Mouse (Mus musculus) midbrain, embryonic 13.5 days (tissue): ENCODE data around the gene Nfkb2. TPM values are rescaled to one million over a fixed set of nuclear protein-coding genes. Genes with fewer than 3 reads are reported as not detected.
A peak's percentile ranks its signal among the peaks of the same experiment; 100 is the strongest.

Experiments
- ATAC-seq: fragments of 200-750 bp; cut with Nextera tagmentation; 2 replicates; pipeline ENCODE4 v1.8.0; 2017; ENCODE audit warnings: mild to moderate bottlenecking, moderate TSS enrichment, moderate library complexity
- H3K27ac ChIP-seq: fragments of 300-500 bp; sonication (generic); 2 replicates; pipeline ENCODE4 v1.5.1; 2015; ENCODE audit warnings: inconsistent platforms, mild to moderate bottlenecking, moderate library complexity
- H3K27me3 ChIP-seq: fragments of 300-500 bp; sonication (generic); 2 replicates; pipeline ENCODE4 v1.6.1; 2015; ENCODE audit warnings: mild to moderate bottlenecking, inconsistent platforms
- H3K36me3 ChIP-seq: fragments of 300-500 bp; sonication (generic); 2 replicates; pipeline ENCODE4 v1.6.1; 2015; ENCODE audit warnings: mild to moderate bottlenecking, inconsistent platforms
- H3K4me1 ChIP-seq: fragments of 300-500 bp; sonication (generic); replicated peaks from 2 replicates; pipeline ENCODE4 v1.6.1; 2015; ENCODE audit warnings: inconsistent platforms
- H3K4me2 ChIP-seq: fragments of 300-500 bp; sonication (generic); replicated peaks from 2 replicates; pipeline ENCODE4 v1.6.1; 2015; ENCODE audit warnings: moderate library complexity, mild to moderate bottlenecking, inconsistent platforms
- H3K4me3 ChIP-seq: fragments of 300-500 bp; sonication (generic); replicated peaks from 2 replicates; pipeline ENCODE4 v1.5.1; 2015; ENCODE audit warnings: mild to moderate bottlenecking, inconsistent platforms
- H3K9ac ChIP-seq: fragments of 300-500 bp; sonication (generic); replicated peaks from 2 replicates; pipeline ENCODE4 v1.6.1; 2015; ENCODE audit warnings: mild to moderate bottlenecking, inconsistent platforms
- H3K9me3 ChIP-seq: fragments of 300-500 bp; sonication (generic); 2 replicates; pipeline ENCODE4 v1.6.1; 2016; ENCODE audit warnings: mild to moderate bottlenecking, inconsistent platforms
- WGBS: fragments of 180-500 bp; shearing (Covaris S2); methylation state at CpG from one replicate; pipeline ENCODE4 v1.1.7; 2015; 5-methylcytosine and 5-hydroxymethylcytosine counted together
- polyA plus RNA-seq: library from polyadenylated mRNA; unstranded; fragments of >200 nt; fragmentation: Nextera tagmentation; extraction: Ambion mirVana; gene quantifications from 2 replicates; pipeline ENCODE4 v1.2.1, GENCODE M21; 2015

Gene Nfkb2
- polyA plus RNA-seq, 1 experiment from 2014 or later = 2.3 TPM

GRCm38 (mm10) chr19:46318586-46319378 lies 14.7 kb downstream of the Nfkb2 start:
- peak overlapping the region; percentile 55 for H3K4me3 ChIP-seq
- H3K9me3 ChIP-seq = no peaks in the 10 kb centered on the region
- peaks cover 7% of the 10 kb centered on the region for H3K36me3 ChIP-seq
- peak overlapping the region; percentile 71 for H3K27ac ChIP-seq
- WGBS = 10% methylated on average over 16 of the region's 16 CpGs
- peak; percentile 24 for ATAC-seq
- H3K27me3 ChIP-seq = peaks cover 70% of the 10 kb centered on the region
- peak overlapping the region; percentile 81 for H3K9ac ChIP-seq
- H3K4me2 ChIP-seq = peak overlapping the region; percentile 71
- H3K4me1 ChIP-seq = peaks cover 84% of the 10 kb centered on the region

- H3K9ac ChIP-seq = 0 out of 2 replicates have a peak overlapping the region, but pooled peaks have one; percentile 21
- no peak overlapping the region for H3K4me2 ChIP-seq
- H3K27ac ChIP-seq = peak overlapping the region; percentile 85
- WGBS = 89% methylated on average over 8 of the region's 8 CpGs
- H3K36me3 ChIP-seq = no peaks in the 10 kb centered on the region
- peaks cover 98% of the 10 kb centered on the region for H3K4me1 ChIP-seq
- H3K4me3 ChIP-seq = no peak overlapping the region
- no peak for ATAC-seq
- H3K9me3 ChIP-seq = no peaks in the 10 kb centered on the region
- peaks cover 68% of the 10 kb centered on the region for H3K27me3 ChIP-seq
Measured at GRCm38 (mm10) chr19:46320076-46320785, 16.1 kb downstream of the Nfkb2 start.

GRCm38 (mm10) chr19:46321101-46321943 lies 17.2 kb downstream of the Nfkb2 start:
- Histone ChIP-seq H3K36me3 (no peaks in the 10 kb centered on the region), H3K27ac (peak overlapping the region; percentile 85), H3K4me3 (peak overlapping the region; percentile 11), H3K9ac (0 out of 2 replicates have a peak overlapping the region, but pooled peaks have one; percentile 8), H3K4me1 (peaks cover 99% of the 10 kb centered on the region), H3K9me3 (no peaks in the 10 kb centered on the region), H3K4me2 (peak overlapping the region; percentile 43), H3K27me3 (peaks cover 61% of the 10 kb centered on the region)
- WGBS = 20% methylated on average over 6 of the region's 6 CpGs
- ATAC-seq = peak; percentile 72

DNA sequence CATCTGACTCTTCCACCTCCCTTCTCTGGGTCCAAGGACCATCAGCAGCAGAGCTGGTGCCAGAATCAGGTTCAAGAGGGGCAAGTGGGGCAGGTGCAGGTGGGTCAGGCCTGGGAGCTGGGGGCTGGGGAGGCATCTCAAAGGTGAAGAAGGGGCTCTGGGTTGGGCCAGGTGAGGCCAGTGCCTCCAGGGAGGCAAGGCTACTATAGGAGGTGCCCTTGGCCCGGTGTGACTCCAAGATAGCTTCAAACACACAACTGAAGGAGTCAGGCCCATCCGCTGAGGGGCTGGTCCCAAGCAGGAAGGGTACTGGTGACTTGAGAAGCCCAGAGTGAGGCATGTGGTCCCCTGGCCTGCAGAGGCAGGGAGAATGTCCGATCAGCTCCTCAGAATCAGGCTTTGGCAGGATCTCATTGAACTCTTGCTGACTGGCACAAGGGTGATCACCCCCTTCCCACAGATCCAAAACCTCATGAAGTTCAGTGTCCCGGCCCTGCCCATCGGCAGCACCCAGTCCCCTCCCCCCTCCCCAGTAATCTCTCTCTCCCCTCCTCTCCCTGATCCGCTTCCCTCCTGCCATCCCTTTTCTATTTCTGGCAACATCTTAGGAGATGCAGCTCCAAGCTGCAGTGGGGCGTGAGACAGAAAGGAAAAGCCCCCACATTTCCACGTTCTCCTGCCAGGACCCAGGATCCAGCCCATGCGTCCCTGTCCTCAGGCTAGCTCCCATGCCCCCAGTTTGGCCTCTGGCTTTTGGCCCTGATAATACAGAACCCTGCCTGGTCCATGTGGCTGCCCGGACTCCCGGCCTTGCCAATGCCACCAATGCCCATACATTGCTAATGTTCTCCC lies 18.2 kb downstream of the Nfkb2 start:
- WGBS = 50% methylated on average over 11 of the region's 11 CpGs
- no peaks in the 10 kb centered on the region for H3K9me3 ChIP-seq
- H3K36me3 ChIP-seq = no peaks in the 10 kb centered on the region
- H3K27ac ChIP-seq = peak overlapping the region; percentile 85
- peak overlapping the region; percentile 50 for H3K9ac ChIP-seq
- no peak for ATAC-seq
- H3K4me1 ChIP-seq = peaks cover 96% of the 10 kb centered on the region
- H3K27me3 ChIP-seq = peaks cover 50% of the 10 kb centered on the region
- no peak overlapping the region for H3K4me3 ChIP-seq
- H3K4me2 ChIP-seq = peak overlapping the region; percentile 43

DNA sequence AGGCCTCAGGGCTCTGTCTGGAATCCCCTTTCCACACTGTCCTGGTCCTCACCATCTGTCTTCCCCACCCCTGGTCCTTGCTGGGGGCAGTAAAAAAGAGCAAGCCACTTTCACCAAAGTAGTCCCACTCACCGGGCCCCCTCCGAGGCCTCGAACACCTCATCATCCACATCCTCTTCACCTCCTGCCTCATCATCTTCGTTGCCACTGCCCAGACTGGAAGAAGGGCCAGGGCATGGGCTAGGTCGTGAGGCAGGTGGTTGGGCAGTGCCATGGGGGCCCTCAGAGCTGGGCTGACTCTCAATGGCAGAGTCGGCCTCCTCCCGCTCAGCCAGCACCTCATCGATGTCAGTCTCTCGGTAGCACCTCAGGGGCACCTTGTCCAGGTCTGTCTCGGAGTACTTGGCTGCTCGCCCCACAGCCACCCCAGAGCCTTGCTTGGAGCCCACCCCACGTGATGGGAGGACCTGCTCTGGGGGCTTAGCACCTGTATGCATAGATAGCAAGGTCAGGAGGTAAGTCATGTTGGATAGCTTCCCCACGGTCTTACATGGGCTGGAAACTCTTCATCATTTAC lies 19.0 kb downstream of the Nfkb2 start:
- no peaks in the 10 kb centered on the region for H3K9me3 ChIP-seq
- peak overlapping the region; percentile 43; the same call in 1 of the 2 replicates for H3K4me2 ChIP-seq
- H3K9ac ChIP-seq = peak overlapping the region; percentile 50
- 81% methylated on average over 13 of the region's 13 CpGs for WGBS
- peak overlapping the region; percentile 85 for H3K27ac ChIP-seq
- H3K4me1 ChIP-seq = peaks cover 95% of the 10 kb centered on the region
- no peak for ATAC-seq
- peaks cover 43% of the 10 kb centered on the region for H3K27me3 ChIP-seq
- H3K4me3 ChIP-seq = no peak overlapping the region
- no peaks in the 10 kb centered on the region for H3K36me3 ChIP-seq

DNA sequence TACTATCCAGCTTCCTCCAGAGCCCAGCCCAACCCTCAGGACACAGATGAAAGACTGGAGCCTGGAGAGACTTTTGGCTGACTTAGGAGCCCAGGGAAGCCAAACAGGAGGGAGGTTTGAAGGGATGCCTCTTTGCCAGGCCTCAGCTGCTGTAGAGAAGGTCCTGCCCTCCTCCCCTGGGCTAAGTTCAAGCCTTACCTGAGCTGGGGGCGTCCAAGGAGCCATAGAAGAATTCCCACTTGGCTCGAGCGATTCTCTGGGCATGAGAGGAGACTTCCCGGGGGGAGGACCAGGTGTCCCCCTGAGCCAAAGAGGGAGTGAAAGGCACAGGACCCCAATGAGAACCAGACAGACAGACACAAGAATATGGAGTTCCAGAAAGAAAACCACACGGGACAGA lies 19.6 kb downstream of the Nfkb2 start:
- H3K4me3 ChIP-seq = no peak overlapping the region
- H3K27ac ChIP-seq = no peak overlapping the region
- no peak overlapping the region for H3K4me2 ChIP-seq
- WGBS = 74% methylated on average over 5 of the region's 5 CpGs
- no peak for ATAC-seq
- H3K36me3 ChIP-seq = no peaks in the 10 kb centered on the region
- H3K9ac ChIP-seq = 0 out of 2 replicates have a peak overlapping the region, but pooled peaks have one; percentile 50
- H3K9me3 ChIP-seq = no peaks in the 10 kb centered on the region
- peaks cover 89% of the 10 kb centered on the region for H3K4me1 ChIP-seq
- peaks cover 37% of the 10 kb centered on the region for H3K27me3 ChIP-seq

DNA sequence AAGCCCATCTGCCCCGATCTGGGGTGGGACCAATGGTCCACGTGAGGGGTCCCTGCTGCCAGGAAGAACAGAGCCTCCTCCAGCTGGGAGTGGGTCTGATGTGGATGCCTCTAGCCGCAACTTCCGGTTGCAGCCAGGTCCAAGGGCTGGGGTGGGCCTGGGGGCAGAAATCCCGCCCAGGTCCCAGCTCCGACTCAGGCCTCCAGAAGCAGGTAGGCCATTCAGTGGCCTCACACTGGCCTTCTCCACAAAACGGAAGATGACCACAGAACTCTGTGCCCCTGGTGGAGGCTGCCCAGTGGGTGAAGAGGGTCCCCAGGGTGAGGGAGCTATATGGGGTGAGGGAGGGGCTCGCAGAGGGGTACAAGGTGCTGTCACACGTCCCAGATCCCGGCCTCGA lies 20.2 kb downstream of the Nfkb2 start:
- Histone ChIP-seq H3K4me2 (peak overlapping the region; percentile 100), H3K9me3 (no peaks in the 10 kb centered on the region), H3K36me3 (no peaks in the 10 kb centered on the region), H3K4me1 (peaks cover 89% of the 10 kb centered on the region), H3K27ac (no peak overlapping the region), H3K27me3 (peaks cover 30% of the 10 kb centered on the region), H3K4me3 (peak overlapping the region; percentile 62; the same call in 1 of the 2 replicates), H3K9ac (peak overlapping the region; percentile 50; the same call in 1 of the 2 replicates)
- WGBS = 83% methylated on average over 11 of the region's 11 CpGs
- ATAC-seq = no peak

DNA sequence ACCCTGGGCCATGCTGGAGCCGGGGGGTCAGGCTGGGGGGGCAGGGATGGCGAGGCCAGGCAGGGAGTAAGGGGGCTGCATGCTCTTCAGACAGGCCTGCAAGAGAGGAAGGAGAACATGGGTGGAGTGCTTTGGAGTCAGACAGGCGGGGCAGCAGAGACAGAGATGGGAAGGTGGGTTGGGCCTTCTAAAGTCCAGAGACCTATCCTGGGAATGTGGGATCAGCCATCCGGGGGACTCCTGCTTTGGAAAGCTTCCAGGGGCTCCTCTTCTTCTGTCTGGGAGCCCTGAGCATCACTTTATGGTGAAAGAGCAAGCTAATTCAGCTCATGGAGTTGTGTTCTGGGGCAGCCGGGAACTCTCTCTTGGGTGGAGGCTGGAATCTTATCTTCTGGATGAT lies 20.8 kb downstream of the Nfkb2 start:
- H3K36me3 ChIP-seq = no peaks in the 10 kb centered on the region
- H3K9me3 ChIP-seq = no peaks in the 10 kb centered on the region
- WGBS = 66% methylated on average over 5 of the region's 5 CpGs
- peaks cover 25% of the 10 kb centered on the region for H3K27me3 ChIP-seq
- no peak overlapping the region for H3K27ac ChIP-seq
- peak overlapping the region; percentile 100 for H3K4me2 ChIP-seq
- no peak for ATAC-seq
- peaks cover 89% of the 10 kb centered on the region for H3K4me1 ChIP-seq
- H3K4me3 ChIP-seq = peak overlapping the region; percentile 62
- peak overlapping the region; percentile 50; the same call in 1 of the 2 replicates for H3K9ac ChIP-seq

GRCm38 (mm10) chr19:46326019-46326755 lies 22.1 kb downstream of the Nfkb2 start:
- H3K27ac ChIP-seq = peak overlapping the region; percentile 96
- ATAC-seq = no peak
- peak overlapping the region; percentile 62 for H3K4me3 ChIP-seq
- peaks cover 16% of the 10 kb centered on the region for H3K27me3 ChIP-seq
- H3K9ac ChIP-seq = peak overlapping the region; percentile 80
- peaks cover 11% of the 10 kb centered on the region for H3K36me3 ChIP-seq
- peaks cover 81% of the 10 kb centered on the region for H3K4me1 ChIP-seq
- H3K9me3 ChIP-seq = no peaks in the 10 kb centered on the region
- WGBS = 2% methylated on average over 26 of the region's 29 CpGs
- H3K4me2 ChIP-seq = peak overlapping the region; percentile 100

DNA sequence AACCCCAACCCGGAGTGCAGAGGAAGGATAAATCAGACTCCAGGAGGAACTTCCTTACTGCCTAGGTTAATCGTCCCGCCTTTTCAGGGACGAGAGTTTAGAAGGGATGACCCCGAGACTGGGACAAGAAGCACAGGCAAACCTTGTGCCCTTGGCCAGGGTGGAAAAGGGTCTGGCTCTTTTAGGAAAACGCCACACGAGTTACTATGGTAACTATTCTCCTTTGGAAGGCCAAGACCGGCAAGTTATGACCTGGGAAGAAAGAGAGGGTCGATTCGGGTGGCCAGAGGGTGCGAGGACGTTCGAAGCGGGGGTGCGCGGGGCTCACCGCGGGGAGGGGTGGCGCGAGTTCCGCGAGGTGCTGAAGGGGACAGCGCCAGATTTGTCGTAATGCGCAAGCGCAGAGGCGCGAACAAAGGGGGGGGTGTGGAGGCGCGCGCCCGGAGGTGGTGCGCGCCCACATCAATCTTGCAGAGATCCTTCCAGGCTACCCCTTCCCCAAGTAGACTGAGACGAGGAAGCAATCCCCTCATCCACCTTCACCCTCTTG lies 22.7 kb downstream of the Nfkb2 start, which contains the start of gene Psd:
Psd (minus strand) TSS at position 401 of the 550 bp plus-strand sequence.
- no peak for ATAC-seq
- Histone ChIP-seq H3K27me3 (peaks cover 16% of the 10 kb centered on the region), H3K36me3 (peaks cover 18% of the 10 kb centered on the region), H3K9me3 (no peaks in the 10 kb centered on the region), H3K4me1 (peaks cover 75% of the 10 kb centered on the region), H3K4me2 (peak within 1 kb of the TSS; percentile 100), H3K4me3 (peak within 1 kb of the TSS; percentile 62), H3K9ac (peak within 1 kb of the TSS; percentile 80), H3K27ac (peak within 1 kb of the TSS; percentile 96)
- under 1% methylated on average over 31 of the region's 35 CpGs for WGBS
